Mouse (Mus musculus): ENCODE data around the gene Atxn10.

The Atxn10 gene

DNA sequence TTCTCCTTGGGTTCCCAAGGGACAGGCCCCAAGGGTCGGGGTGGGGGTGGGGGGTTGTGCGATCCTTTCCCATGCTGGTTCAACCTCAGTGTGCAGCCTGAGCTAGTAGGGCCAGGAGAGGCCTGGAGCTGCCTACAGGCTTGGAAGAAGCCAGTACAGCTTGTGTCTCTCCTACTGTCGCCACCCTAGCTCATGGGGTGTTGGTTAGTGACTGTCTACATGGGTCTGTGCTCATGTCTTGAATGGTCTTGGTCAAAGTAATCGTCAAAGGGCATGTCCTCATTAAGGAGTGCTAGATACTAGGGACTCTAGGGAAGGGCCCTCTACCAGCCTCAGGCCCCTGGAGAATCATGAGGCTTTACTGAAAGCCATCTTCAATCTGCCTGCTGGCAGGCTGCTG, 161.5 kb downstream of the Atxn10 start:
- no peak for DNase-seq (ENCODE audit: low read depth, low spot score)
- no peaks in the 10 kb centered on the region for H3K27me3 ChIP-seq (ENCODE audit: control insufficient read depth, insufficient read depth, low read length, poor library complexity, severe bottlenecking)

DNA sequence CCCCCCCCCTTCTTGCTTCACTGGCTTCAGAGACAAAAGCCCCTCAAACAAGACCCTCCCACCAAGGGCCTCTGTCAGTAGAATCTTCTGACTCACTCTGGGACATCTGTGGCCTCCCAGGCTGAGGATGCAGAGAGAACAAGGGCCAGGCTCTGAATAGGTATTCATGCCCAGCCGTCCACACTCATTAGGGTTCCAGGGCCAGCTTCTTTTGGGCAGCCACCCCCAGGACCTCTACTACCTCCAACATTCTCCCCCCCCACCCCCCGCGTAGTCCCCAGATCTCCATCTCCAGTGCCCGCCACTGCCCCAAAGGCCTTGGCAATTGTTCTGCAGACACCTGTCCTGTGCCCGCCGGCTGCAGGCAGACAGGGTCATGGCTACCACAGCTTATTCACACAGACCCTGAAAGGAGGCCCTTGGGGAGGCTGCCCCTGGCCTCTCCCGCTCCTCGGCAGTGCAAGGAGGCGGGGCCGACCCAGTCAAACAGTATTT, 162.0 kb downstream of the Atxn10 start:
- Histone ChIP-seq H3K36me3 (ENCODE audit: control insufficient read depth, insufficient read depth, low read length, poor library complexity, severe bottlenecking) (no peaks in the 10 kb centered on the region), H3K27me3 (ENCODE audit: control insufficient read depth, insufficient read depth, low read length, poor library complexity, severe bottlenecking) (no peaks in the 10 kb centered on the region)
- no peak for DNase-seq (ENCODE audit: low read depth, low spot score)

More for the DNA sequence above, 161.5 kb downstream of the Atxn10 start:
- H3K36me3 ChIP-seq (ENCODE audit: control insufficient read depth, insufficient read depth, low read length, poor library complexity, severe bottlenecking) = no peaks in the 10 kb centered on the region

- Histone ChIP-seq H3K27me3 (ENCODE audit: control insufficient read depth, insufficient read depth, low read length, poor library complexity, severe bottlenecking) (no peaks in the 10 kb centered on the region), H3K36me3 (ENCODE audit: control insufficient read depth, insufficient read depth, low read length, poor library complexity, severe bottlenecking) (no peaks in the 10 kb centered on the region)
- DNase-seq (ENCODE audit: low read depth, low spot score) = no peak
Observed at GRCm38 (mm10) chr15:85500267-85500666, 164.2 kb downstream of the Atxn10 start.

DNA sequence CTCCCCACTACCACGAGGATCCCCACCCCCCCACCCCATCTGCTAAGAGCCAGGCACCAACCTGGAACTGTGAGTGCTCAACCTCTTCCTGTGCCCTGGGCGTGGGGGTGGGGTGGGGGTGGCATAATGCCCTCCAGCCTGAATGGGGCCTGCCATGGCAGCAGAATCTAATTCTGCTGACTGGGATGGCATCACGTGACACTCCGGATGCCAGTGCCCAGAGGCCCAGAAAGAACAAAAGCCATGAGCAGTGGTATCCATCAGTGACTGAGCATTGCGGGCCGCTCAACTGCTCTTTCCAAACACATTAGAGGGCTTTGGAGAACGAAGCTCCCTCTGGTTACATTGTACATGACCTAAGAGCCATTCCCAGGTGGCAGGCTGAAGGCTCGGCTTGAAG, 167.1 kb downstream of the Atxn10 start, which contains the start of gene 7530416G11Rik:
Gene 7530416G11Rik (minus strand): TSS at position 101 of the 400 bp plus-strand sequence.
- DNase-seq (ENCODE audit: low read depth, low spot score) = no peak
- Histone ChIP-seq H3K36me3 (ENCODE audit: control insufficient read depth, insufficient read depth, low read length, poor library complexity, severe bottlenecking) (no peaks in the 10 kb centered on the region), H3K27me3 (ENCODE audit: control insufficient read depth, insufficient read depth, low read length, poor library complexity, severe bottlenecking) (no peaks in the 10 kb centered on the region)

GRCm38 (mm10) chr15:85505118-85505925, 169.3 kb downstream of the Atxn10 start:
- DNase-seq (ENCODE audit: low read depth, low spot score) = no peak

DNA sequence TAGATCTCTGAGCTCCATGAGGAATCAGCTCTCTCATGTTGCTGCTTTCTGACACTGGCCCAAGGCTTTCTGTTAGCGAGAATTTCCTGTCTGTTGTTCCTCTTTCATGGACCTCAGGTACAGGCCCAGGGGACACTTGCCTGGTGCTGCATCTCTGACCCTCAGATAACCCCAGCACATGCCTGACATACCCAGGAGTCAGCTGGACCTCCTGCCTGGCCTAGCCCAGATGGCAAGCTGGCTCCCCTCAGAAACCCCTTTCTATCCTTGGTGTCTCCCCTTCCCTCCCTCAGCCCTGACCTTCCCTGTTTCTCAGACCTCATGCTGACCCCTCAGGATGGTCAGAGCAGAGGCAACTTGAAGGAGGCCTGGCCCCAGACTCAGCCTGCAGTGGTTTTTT, 170.6 kb downstream of the Atxn10 start:
- Histone ChIP-seq H3K27me3 (ENCODE audit: control insufficient read depth, insufficient read depth, low read length, poor library complexity, severe bottlenecking) (no peaks in the 10 kb centered on the region), H3K36me3 (ENCODE audit: control insufficient read depth, insufficient read depth, low read length, poor library complexity, severe bottlenecking) (no peaks in the 10 kb centered on the region)
- DNase-seq (ENCODE audit: low read depth, low spot score) = no peak

More at GRCm38 (mm10) chr15:85505118-85505925, 169.3 kb downstream of the Atxn10 start:
- H3K36me3 ChIP-seq (ENCODE audit: control insufficient read depth, insufficient read depth, low read length, poor library complexity, severe bottlenecking) = no peaks in the 10 kb centered on the region
- H3K27me3 ChIP-seq (ENCODE audit: control insufficient read depth, insufficient read depth, low read length, poor library complexity, severe bottlenecking) = no peaks in the 10 kb centered on the region

- no peak for DNase-seq (ENCODE audit: low read depth, low spot score)
- no peaks in the 10 kb centered on the region for H3K27me3 ChIP-seq (ENCODE audit: control insufficient read depth, insufficient read depth, low read length, poor library complexity, severe bottlenecking)
- no peaks in the 10 kb centered on the region for H3K36me3 ChIP-seq (ENCODE audit: control insufficient read depth, insufficient read depth, low read length, poor library complexity, severe bottlenecking)
Observed at GRCm38 (mm10) chr15:85507370-85508014, 171.4 kb downstream of the Atxn10 start.

All from splenic B cell, adult 2 months (primary cell).